Mouse (Mus musculus): ENCODE results near the gene Nop58.
"Not testable (repeated sequence)": the region's sequence is repeated elsewhere in the genome, so short reads cannot be mapped to it uniquely, and the experiment has no call there.

Nop58 gene

GRCm38 (mm10) chr1:59725661-59726060 lies 40.9 kb downstream of the Nop58 start:
- no peak for DNase-seq

- DNase-seq: peak in 1 of 2 experiments; percentile 8
Measured at GRCm38 (mm10) chr1:59730106-59730505, 45.3 kb downstream of the Nop58 start.

GRCm38 (mm10) chr1:59730737-59731136 lies 46.0 kb downstream of the Nop58 start:
- DNase-seq: no peak

GRCm38 (mm10) chr1:59734076-59734475 lies 49.3 kb downstream of the Nop58 start:
- DNase-seq: no peak

GRCm38 (mm10) chr1:59738768-59739414 lies 54.1 kb downstream of the Nop58 start:
- DNase-seq: no peak

GRCm38 (mm10) chr1:59739577-59740354 lies 55.0 kb downstream of the Nop58 start:
- no peak for DNase-seq

- no peak for DNase-seq
Measured at GRCm38 (mm10) chr1:59749047-59749446, 64.3 kb downstream of the Nop58 start.

GRCm38 (mm10) chr1:59749724-59750123 lies 65.0 kb downstream of the Nop58 start:
- not testable (repeated sequence) for DNase-seq

GRCm38 (mm10) chr1:59755298-59755697 lies 70.5 kb downstream of the Nop58 start:
- DNase-seq: no peak

GRCm38 (mm10) chr1:59758325-59758724 lies 73.6 kb downstream of the Nop58 start:
- no peak for DNase-seq

GRCm38 (mm10) chr1:59762208-59762607 lies 77.4 kb downstream of the Nop58 start:
- peak; percentile 13 to 26 for DNase-seq

- DNase-seq: peak in 1 of 2 experiments; percentile 14
Measured at GRCm38 (mm10) chr1:59762651-59763163, 77.9 kb downstream of the Nop58 start.

- peak; percentile 87 to 89 for DNase-seq
Measured at GRCm38 (mm10) chr1:59763164-59763768, 78.5 kb downstream of the Nop58 start, which contains the start of gene Bmpr2. Bmpr2 (plus strand) TSS chr1:59763400.

- DNase-seq: peak; percentile 36 to 49
Measured at GRCm38 (mm10) chr1:59763781-59764251, 79.0 kb downstream of the Nop58 start.

- peak; percentile 30 to 43 for DNase-seq
Measured at GRCm38 (mm10) chr1:59764407-59764971, 79.7 kb downstream of the Nop58 start.

GRCm38 (mm10) chr1:59765279-59765678 lies 80.5 kb downstream of the Nop58 start:
- DNase-seq: no peak

- no peak for DNase-seq
Measured at GRCm38 (mm10) chr1:59766626-59767025, 81.9 kb downstream of the Nop58 start.
